Mouse (Mus musculus): ENCODE measurements around the gene Ncam1. TPM values are rescaled to one million over a fixed set of nuclear protein-coding genes. Genes with fewer than 3 reads are reported as not detected.

The Ncam1 gene
- polyA plus RNA-seq, 1 experiment: 3.2 TPM

DNA sequence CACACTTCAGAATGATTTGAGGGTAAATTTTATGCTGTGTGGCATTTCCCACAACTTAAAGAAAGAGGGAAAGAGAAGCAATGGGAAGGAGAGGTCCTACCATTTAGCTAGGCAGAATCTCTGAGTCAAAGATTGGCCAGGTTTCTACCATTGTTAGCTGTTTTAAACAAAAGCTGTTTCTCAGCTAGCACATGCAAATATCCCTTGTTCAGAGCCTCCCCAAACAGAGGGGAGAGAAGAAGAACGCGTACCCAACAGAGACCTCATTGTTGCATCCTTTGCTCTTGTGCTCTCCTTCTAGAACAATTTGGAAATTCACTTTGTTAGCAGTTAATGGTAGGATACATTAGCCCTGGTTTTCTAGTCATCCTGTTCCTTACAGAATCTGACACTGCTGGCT, 137.2 kb downstream of the Ncam1 start:
- 99% methylated on average over 2 of the region's 2 CpGs for WGBS
- no peak for DNase-seq
- Histone ChIP-seq H3K27me3 (replicated peaks; ENCODE audit: control insufficient read depth, insufficient read depth, low read length) (no peaks in the 10 kb centered on the region), H3K27ac (ENCODE audit: insufficient read depth, low read depth, low read length) (no peak overlapping the region), H3K4me3 (ENCODE audit: insufficient read depth, low read depth, low read length) (no peak overlapping the region), H3K4me1 (ENCODE audit: control insufficient read depth, insufficient read depth, low read length) (no peaks in the 10 kb centered on the region), H3K36me3 (ENCODE audit: control insufficient read depth, insufficient read depth, low read length) (no peaks in the 10 kb centered on the region)
- TF ChIP-seq POLR2A (IDR thresholded peaks at IDR 0.05; ENCODE audit: low read depth, low read length) (no peak), CTCF (conservative IDR thresholded peaks at IDR 0.05; ENCODE audit: insufficient read depth, insufficient read length, low read depth, low read length) (no peak)

DNA sequence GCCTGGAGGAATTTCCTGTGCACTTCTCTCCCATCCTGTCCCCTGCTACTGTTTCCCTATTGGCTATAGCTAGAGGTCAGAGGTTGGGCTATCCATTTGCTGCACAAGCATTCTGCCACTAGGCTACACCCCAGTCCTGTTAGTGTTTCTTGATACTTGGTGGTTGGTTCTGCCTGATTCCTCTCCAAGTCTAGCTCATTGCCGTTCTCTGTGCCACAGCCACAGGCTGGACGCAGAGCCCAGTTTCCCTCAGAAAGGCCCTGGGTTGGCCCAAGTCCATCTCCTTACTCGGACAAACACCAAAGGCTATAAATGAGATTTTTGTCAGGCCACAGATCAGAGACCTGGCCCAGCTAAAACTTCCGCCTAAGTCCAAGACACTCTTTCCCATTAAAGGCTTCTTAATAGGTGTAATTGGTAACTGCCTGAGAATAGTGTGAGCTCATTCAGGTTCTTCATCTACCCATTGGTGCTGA, 140.3 kb downstream of the Ncam1 start:
- no peaks in the 10 kb centered on the region for H3K36me3 ChIP-seq (ENCODE audit: control insufficient read depth, insufficient read depth, low read length)
- no peak overlapping the region for H3K4me3 ChIP-seq (ENCODE audit: insufficient read depth, low read depth, low read length)
- no peak overlapping the region for H3K27ac ChIP-seq (ENCODE audit: insufficient read depth, low read depth, low read length)
- peak; percentile 21 for DNase-seq
- 51% methylated on average over 4 of the region's 4 CpGs for WGBS
- no peaks in the 10 kb centered on the region for H3K27me3 ChIP-seq (replicated peaks; ENCODE audit: control insufficient read depth, insufficient read depth, low read length)
- TF ChIP-seq POLR2A (IDR thresholded peaks at IDR 0.05; ENCODE audit: low read depth, low read length) (no peak), CTCF (conservative IDR thresholded peaks at IDR 0.05; ENCODE audit: insufficient read depth, insufficient read length, low read depth, low read length) (no peak; the same call in 1 of the 2 replicates)
- no peaks in the 10 kb centered on the region for H3K4me1 ChIP-seq (ENCODE audit: control insufficient read depth, insufficient read depth, low read length)

DNA sequence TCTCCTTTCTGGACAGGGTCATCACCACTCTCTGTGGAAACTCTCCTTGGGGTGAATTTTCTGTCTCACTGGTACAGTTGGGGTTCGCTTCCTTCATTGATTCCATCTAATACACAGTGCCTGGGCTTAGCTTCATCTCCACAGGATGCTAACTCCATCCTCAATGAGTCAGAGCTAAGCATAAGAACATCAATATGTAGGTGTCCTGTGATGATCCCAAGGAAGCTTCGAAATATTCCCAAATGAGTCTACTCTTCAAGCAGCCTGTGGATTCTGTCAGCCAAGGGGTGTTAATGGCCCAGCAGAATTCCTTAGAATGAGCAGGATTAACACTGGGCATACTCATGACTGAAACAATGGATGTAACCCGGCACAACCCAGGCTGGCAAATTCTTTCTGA, 144.3 kb downstream of the Ncam1 start:
- Histone ChIP-seq H3K36me3 (ENCODE audit: control insufficient read depth, insufficient read depth, low read length) (no peaks in the 10 kb centered on the region), H3K4me3 (ENCODE audit: insufficient read depth, low read depth, low read length) (no peak overlapping the region), H3K27ac (ENCODE audit: insufficient read depth, low read depth, low read length) (no peak overlapping the region), H3K27me3 (replicated peaks; ENCODE audit: control insufficient read depth, insufficient read depth, low read length) (no peaks in the 10 kb centered on the region), H3K4me1 (ENCODE audit: control insufficient read depth, insufficient read depth, low read length) (no peaks in the 10 kb centered on the region)
- WGBS: 93% methylated on average over 3 of the region's 3 CpGs
- DNase-seq: no peak
- TF ChIP-seq CTCF (conservative IDR thresholded peaks at IDR 0.05; ENCODE audit: insufficient read depth, insufficient read length, low read depth, low read length) (no peak), POLR2A (IDR thresholded peaks at IDR 0.05; ENCODE audit: low read depth, low read length) (no peak)

DNA sequence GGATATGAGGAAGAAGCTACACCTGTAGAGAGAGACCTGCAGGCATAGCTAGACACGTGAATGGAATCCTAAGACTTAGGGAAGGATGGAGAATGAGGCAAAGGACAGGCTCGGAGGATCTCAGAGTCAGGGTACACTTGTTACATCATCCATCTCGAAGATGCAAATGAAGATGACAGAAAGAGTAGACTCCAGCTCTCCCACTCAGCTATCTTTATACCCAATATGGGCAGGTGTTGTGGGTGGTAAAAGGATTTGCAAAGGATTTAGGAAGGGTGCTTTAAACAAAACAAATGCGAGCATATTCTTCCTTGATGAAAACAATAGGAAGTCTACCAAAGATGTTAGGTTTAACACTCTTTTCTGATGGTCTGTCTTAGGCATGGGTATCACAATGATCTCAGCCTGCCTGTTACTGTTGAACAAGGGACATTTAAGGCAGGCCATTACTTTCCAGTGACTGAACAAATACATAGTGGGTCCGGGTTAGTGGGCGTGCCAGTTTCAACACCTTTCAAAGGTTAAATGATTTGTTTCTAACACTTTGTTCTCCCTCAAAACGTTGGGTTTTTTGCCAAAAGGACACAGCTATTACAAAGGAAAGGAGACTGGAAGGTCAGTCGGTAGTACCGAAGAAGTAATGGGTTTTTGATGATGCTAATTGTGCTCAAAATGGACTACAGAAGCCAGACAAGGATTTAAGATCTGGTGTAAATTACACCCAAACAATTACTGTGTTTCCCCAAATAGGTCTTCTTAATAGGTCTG, 145.1 kb downstream of the Ncam1 start:
- 74% methylated on average over 9 of the region's 9 CpGs for WGBS
- H3K27ac ChIP-seq (ENCODE audit: insufficient read depth, low read depth, low read length): no peak overlapping the region
- TF ChIP-seq CTCF (conservative IDR thresholded peaks at IDR 0.05; ENCODE audit: insufficient read depth, insufficient read length, low read depth, low read length) (no peak), POLR2A (IDR thresholded peaks at IDR 0.05; ENCODE audit: low read depth, low read length) (no peak)
- H3K36me3 ChIP-seq (ENCODE audit: control insufficient read depth, insufficient read depth, low read length): no peaks in the 10 kb centered on the region
- H3K27me3 ChIP-seq (replicated peaks; ENCODE audit: control insufficient read depth, insufficient read depth, low read length): no peaks in the 10 kb centered on the region
- DNase-seq: no peak
- H3K4me3 ChIP-seq (ENCODE audit: insufficient read depth, low read depth, low read length): no peak overlapping the region
- no peaks in the 10 kb centered on the region for H3K4me1 ChIP-seq (ENCODE audit: control insufficient read depth, insufficient read depth, low read length)

DNA sequence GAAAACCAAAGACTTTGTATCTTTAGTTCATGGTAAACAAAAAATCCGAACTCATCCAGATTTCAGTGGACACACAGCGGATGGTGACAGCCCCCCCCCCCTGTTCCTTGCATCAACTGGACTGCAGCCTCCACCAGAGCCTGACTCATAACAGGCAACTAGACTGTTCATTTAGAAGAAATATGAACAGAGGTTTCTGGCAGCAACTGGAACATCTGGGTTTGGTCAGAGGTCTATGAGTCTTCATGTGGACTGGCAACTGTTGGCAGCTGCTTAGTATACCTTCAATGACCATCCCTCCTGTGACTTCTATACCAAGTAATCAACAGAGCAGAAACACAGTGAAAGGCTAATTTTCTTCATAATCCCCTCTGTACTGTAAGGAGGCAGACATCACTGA, 154.4 kb downstream of the Ncam1 start:
- TF ChIP-seq POLR2A (IDR thresholded peaks at IDR 0.05; ENCODE audit: low read depth, low read length) (no peak), CTCF (conservative IDR thresholded peaks at IDR 0.05; ENCODE audit: insufficient read depth, insufficient read length, low read depth, low read length) (no peak)

DNA sequence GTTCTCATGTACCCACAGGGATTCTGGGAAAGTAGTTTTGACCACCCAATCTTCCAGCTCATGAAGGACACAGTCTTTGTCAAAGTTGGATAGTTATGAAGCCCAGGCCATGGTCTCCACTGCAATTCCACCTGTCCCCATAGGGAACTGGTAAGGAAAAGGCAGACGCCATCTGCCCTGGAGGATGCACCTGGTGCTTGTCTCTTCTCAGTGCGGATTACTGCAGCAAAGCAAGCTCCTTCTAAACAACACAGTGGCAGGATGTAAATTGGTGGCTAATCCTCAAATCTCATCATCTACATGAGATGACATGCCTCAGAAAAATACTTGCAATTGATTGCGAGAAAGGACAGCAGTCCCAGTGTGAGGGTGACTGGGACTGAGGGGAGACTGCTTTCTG, 158.0 kb downstream of the Ncam1 start:
- Histone ChIP-seq H3K4me1 (ENCODE audit: control insufficient read depth, insufficient read depth, low read length) (no peaks in the 10 kb centered on the region), H3K4me3 (ENCODE audit: insufficient read depth, low read depth, low read length) (no peak overlapping the region), H3K27me3 (replicated peaks; ENCODE audit: control insufficient read depth, insufficient read depth, low read length) (no peaks in the 10 kb centered on the region), H3K36me3 (ENCODE audit: control insufficient read depth, insufficient read depth, low read length) (no peaks in the 10 kb centered on the region), H3K27ac (ENCODE audit: insufficient read depth, low read depth, low read length) (no peak overlapping the region)
- no peak for DNase-seq
- 96% methylated on average over 3 of the region's 3 CpGs for WGBS
- no peak for TF ChIP-seq POLR2A (IDR thresholded peaks at IDR 0.05; ENCODE audit: low read depth, low read length)
- TF ChIP-seq CTCF (conservative IDR thresholded peaks at IDR 0.05; ENCODE audit: insufficient read depth, insufficient read length, low read depth, low read length): no peak

More for the DNA sequence above, 154.4 kb downstream of the Ncam1 start:
- no peak overlapping the region for H3K4me3 ChIP-seq (ENCODE audit: insufficient read depth, low read depth, low read length)
- 95% methylated on average over 2 of the region's 2 CpGs for WGBS
- DNase-seq: no peak
- H3K27ac ChIP-seq (ENCODE audit: insufficient read depth, low read depth, low read length): no peak overlapping the region
- no peaks in the 10 kb centered on the region for H3K36me3 ChIP-seq (ENCODE audit: control insufficient read depth, insufficient read depth, low read length)
- H3K27me3 ChIP-seq (replicated peaks; ENCODE audit: control insufficient read depth, insufficient read depth, low read length): no peaks in the 10 kb centered on the region
- no peaks in the 10 kb centered on the region for H3K4me1 ChIP-seq (ENCODE audit: control insufficient read depth, insufficient read depth, low read length)

DNA sequence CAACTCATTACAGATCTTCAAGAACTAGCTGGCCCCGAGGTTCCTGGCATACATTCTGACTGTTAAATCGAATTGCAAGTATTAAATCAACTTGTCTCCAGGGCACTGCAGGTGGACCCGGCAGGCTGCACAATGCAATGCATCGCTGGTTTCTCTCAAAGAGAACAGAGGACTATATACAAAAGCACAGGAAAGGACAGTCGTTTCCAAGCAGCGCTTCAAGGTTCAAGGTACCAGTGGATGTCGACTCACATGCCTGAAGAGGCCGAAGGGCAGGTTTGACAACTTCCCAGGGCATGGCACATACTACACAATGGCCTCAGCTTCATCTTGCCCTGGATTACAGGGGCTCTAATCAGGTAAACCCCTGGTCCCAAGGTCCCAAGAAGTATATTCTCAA, 158.6 kb downstream of the Ncam1 start:
- peak; percentile 33 for DNase-seq
- H3K36me3 ChIP-seq (ENCODE audit: control insufficient read depth, insufficient read depth, low read length): no peaks in the 10 kb centered on the region
- H3K4me3 ChIP-seq (ENCODE audit: insufficient read depth, low read depth, low read length): no peak overlapping the region
- no peak overlapping the region for H3K27ac ChIP-seq (ENCODE audit: insufficient read depth, low read depth, low read length)
- 19% methylated on average over 8 of the region's 8 CpGs for WGBS
- TF ChIP-seq POLR2A (IDR thresholded peaks at IDR 0.05; ENCODE audit: low read depth, low read length) (no peak), CTCF (conservative IDR thresholded peaks at IDR 0.05; ENCODE audit: insufficient read depth, insufficient read length, low read depth, low read length) (no peak)
- no peaks in the 10 kb centered on the region for H3K4me1 ChIP-seq (ENCODE audit: control insufficient read depth, insufficient read depth, low read length)
- no peaks in the 10 kb centered on the region for H3K27me3 ChIP-seq (replicated peaks; ENCODE audit: control insufficient read depth, insufficient read depth, low read length)
